Mouse (Mus musculus): Measurements from ENCODE around the gene Armc3. TPM values are rescaled to one million over a fixed set of nuclear protein-coding genes. Genes with fewer than 3 reads are reported as not detected.

Gene Armc3
- polyA plus RNA-seq, 1 experiment: 0.08 TPM

DNA sequence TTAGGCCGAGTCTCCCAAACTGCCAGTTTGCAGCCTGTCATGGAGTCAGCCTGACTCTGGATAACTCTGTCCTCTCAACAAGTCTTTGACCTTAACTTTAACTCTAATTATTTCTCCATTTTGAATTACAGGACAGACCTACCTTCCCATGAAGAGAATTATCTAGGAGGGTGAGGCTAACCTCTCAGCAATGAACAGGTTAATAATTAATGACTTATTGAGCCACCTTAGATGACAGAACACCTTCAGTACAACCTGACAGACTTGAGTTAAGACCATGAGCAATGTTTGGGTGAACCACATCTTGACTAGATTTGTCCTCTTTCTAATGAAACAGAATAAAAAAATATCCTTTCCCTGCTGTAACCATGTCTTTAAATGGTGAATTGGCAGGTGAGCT lies 127.3 kb downstream of the Armc3 start:
- no peaks in the 10 kb centered on the region for H3K36me3 ChIP-seq (ENCODE audit: control insufficient read depth, insufficient read depth, low read length)
- TF ChIP-seq POLR2A (IDR thresholded peaks at IDR 0.05; ENCODE audit: low read depth, low read length) (no peak), CTCF (conservative IDR thresholded peaks at IDR 0.05; ENCODE audit: insufficient read depth, insufficient read length, low read depth, low read length) (no peak)
- DNase-seq: no peak
- no peaks in the 10 kb centered on the region for H3K4me1 ChIP-seq (ENCODE audit: control insufficient read depth, insufficient read depth, low read length)
- H3K27me3 ChIP-seq (replicated peaks; ENCODE audit: control insufficient read depth, insufficient read depth, low read length): no peaks in the 10 kb centered on the region
- H3K4me3 ChIP-seq (ENCODE audit: insufficient read depth, low read depth, low read length): no peak overlapping the region
- 78% methylated on average over 1 of the region's 1 CpGs for WGBS
- no peak overlapping the region for H3K27ac ChIP-seq (ENCODE audit: insufficient read depth, low read depth, low read length)

DNA sequence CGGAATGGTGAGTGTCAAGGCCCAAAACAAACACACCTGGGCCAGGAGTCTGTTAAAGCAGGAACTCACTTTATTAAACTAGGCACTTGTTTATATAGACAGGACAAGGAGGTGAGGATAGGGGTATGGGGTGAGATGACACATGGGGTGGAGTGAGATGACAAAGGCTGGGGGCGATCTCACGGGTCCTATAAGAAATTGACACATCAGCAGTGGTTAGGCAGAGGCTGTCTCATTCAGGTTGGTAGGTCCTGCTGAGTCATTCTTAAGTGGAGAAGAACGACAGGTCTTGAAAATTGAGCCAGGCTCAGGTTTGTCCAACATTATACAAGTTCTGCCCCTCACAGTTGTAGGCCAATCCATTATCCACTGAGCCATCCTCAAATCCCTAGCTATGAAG lies 128.7 kb downstream of the Armc3 start:
- H3K4me1 ChIP-seq (ENCODE audit: control insufficient read depth, insufficient read depth, low read length): no peaks in the 10 kb centered on the region
- no peaks in the 10 kb centered on the region for H3K36me3 ChIP-seq (ENCODE audit: control insufficient read depth, insufficient read depth, low read length)
- no peak for TF ChIP-seq CTCF (conservative IDR thresholded peaks at IDR 0.05; ENCODE audit: insufficient read depth, insufficient read length, low read depth, low read length)
- TF ChIP-seq POLR2A (IDR thresholded peaks at IDR 0.05; ENCODE audit: low read depth, low read length): no peak
- H3K4me3 ChIP-seq (ENCODE audit: insufficient read depth, low read depth, low read length): no peak overlapping the region
- 86% methylated on average over 4 of the region's 4 CpGs for WGBS
- DNase-seq: no peak
- no peaks in the 10 kb centered on the region for H3K27me3 ChIP-seq (replicated peaks; ENCODE audit: control insufficient read depth, insufficient read depth, low read length)
- no peak overlapping the region for H3K27ac ChIP-seq (ENCODE audit: insufficient read depth, low read depth, low read length)

DNA sequence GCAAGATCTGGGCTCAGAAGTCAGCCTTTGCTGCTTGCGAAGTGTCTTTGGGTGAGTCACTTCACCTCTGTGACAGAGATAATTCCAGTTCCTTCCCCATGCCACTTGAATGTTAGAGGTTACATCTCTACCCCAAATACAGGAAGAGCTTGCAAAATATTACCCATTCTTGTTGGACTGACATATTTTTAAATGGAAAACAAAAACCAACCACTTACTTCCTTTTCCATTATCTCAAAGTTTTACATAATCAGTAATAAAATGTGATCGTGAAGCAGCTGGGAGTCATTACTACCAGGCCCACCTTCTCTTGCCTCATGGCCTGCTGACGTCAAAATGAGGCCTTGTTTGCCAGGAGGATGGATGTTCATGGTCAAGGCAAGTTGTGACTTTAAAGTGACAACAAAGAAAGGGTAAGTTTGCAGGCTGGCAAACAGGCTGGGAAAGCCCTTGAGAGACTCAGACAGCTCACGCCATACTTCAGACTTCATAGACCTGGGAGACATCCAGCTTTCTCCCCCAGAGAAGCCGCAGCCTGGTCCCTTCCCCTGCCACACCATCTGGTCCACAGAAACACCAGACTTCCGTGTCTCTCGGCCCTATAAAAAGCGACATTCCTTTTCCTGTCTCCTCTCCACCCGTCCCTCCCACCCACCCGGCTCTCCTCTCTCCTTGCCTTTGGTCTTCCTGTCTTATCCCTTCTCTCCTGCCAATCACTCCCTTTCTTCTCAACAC lies 145.0 kb downstream of the Armc3 start:
- DNase-seq: peak; percentile 11

DNA sequence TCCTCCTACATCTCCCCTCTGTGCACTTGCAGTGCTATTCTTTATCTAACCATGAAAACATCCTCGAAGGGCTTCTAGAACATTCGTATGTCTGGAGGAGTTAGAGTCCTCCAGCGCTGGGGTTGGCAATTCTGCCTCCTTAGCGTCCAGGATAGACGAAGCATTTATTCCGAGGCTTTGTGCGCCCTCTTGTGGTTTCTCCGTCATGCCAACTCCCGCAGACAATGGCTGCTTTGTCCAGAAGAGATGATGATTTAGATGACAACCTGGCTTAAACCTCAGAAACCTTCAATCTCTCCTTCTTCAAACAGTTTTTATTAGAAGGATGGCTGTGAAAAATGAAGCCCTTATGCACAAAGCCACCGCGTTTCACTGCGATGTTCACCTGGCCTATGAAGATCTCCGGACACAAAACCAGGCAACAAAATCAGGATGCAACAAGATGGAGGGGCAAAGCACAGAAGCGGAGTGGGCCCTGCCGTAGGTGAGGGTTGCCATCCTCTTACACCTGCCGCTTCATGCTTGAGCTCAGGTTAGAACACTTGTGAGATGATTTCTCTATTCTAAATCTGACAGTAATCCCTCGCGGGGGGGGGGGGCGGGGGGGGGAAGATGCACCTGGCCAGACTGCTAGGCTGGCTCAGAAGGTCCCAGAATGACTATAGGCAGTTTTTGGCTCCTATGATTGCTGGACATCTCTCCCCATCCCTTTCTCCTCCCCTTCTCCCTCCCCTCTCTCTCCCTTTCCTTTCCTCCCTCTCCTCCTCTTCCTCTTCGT lies 145.7 kb downstream of the Armc3 start:
- H3K36me3 ChIP-seq (ENCODE audit: control insufficient read depth, insufficient read depth, low read length): no peaks in the 10 kb centered on the region
- H3K27me3 ChIP-seq (replicated peaks; ENCODE audit: control insufficient read depth, insufficient read depth, low read length): no peaks in the 10 kb centered on the region
- no peaks in the 10 kb centered on the region for H3K4me1 ChIP-seq (ENCODE audit: control insufficient read depth, insufficient read depth, low read length)
- TF ChIP-seq POLR2A (IDR thresholded peaks at IDR 0.05; ENCODE audit: low read depth, low read length) (no peak), CTCF (conservative IDR thresholded peaks at IDR 0.05; ENCODE audit: insufficient read depth, insufficient read length, low read depth, low read length) (peak; percentile 90)
- peak; percentile 88 for DNase-seq
- H3K27ac ChIP-seq (ENCODE audit: insufficient read depth, low read depth, low read length): no peak overlapping the region
- WGBS: 25% methylated on average over 20 of the region's 20 CpGs
- H3K4me3 ChIP-seq (ENCODE audit: insufficient read depth, low read depth, low read length): peak overlapping the region; percentile 2; the same call in 1 of the 2 replicates

More for the DNA sequence above, 145.0 kb downstream of the Armc3 start:
- H3K27me3 ChIP-seq (replicated peaks; ENCODE audit: control insufficient read depth, insufficient read depth, low read length): no peaks in the 10 kb centered on the region
- WGBS: 33% methylated on average over 10 of the region's 10 CpGs
- H3K27ac ChIP-seq (ENCODE audit: insufficient read depth, low read depth, low read length): no peak overlapping the region
- H3K36me3 ChIP-seq (ENCODE audit: control insufficient read depth, insufficient read depth, low read length): no peaks in the 10 kb centered on the region
- no peak for TF ChIP-seq POLR2A (IDR thresholded peaks at IDR 0.05; ENCODE audit: low read depth, low read length)
- TF ChIP-seq CTCF (conservative IDR thresholded peaks at IDR 0.05; ENCODE audit: insufficient read depth, insufficient read length, low read depth, low read length): no peak
- H3K4me3 ChIP-seq (ENCODE audit: insufficient read depth, low read depth, low read length): peak overlapping the region; percentile 2; the same call in 1 of the 2 replicates
- no peaks in the 10 kb centered on the region for H3K4me1 ChIP-seq (ENCODE audit: control insufficient read depth, insufficient read depth, low read length)

DNA sequence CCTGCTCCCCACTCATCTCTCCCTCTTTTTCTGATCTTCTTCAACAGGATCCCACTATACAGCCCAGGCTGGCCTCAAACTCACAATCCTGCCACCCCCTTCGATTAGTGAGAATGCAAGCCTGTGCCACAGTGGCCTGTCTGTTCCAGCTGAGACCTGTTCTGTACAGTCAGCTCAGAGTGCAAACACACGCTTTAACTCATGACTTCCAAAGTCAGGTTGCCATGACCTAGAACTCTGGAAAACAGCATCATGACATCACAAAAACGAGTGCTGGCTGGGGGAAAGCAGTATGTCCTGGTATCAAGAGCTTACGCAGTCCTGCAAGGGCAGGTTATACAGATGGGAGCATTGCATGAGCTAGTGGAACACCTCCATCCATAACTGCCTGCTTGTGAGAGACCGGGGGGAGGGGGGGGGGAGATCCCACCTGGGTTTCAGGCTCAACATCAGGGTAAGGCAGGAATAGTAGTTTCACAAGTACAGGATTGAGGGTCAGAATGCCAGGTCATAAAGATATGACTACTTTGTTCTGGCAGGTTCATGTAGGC lies 146.4 kb downstream of the Armc3 start:
- TF ChIP-seq POLR2A (IDR thresholded peaks at IDR 0.05; ENCODE audit: low read depth, low read length): no peak
- no peak for TF ChIP-seq CTCF (conservative IDR thresholded peaks at IDR 0.05; ENCODE audit: insufficient read depth, insufficient read length, low read depth, low read length)
- H3K36me3 ChIP-seq (ENCODE audit: control insufficient read depth, insufficient read depth, low read length): no peaks in the 10 kb centered on the region
- no peak overlapping the region for H3K4me3 ChIP-seq (ENCODE audit: insufficient read depth, low read depth, low read length)
- H3K27me3 ChIP-seq (replicated peaks; ENCODE audit: control insufficient read depth, insufficient read depth, low read length): no peaks in the 10 kb centered on the region
- no peak for DNase-seq
- WGBS: 62% methylated on average over 5 of the region's 5 CpGs
- H3K27ac ChIP-seq (ENCODE audit: insufficient read depth, low read depth, low read length): no peak overlapping the region
- no peaks in the 10 kb centered on the region for H3K4me1 ChIP-seq (ENCODE audit: control insufficient read depth, insufficient read depth, low read length)

DNA sequence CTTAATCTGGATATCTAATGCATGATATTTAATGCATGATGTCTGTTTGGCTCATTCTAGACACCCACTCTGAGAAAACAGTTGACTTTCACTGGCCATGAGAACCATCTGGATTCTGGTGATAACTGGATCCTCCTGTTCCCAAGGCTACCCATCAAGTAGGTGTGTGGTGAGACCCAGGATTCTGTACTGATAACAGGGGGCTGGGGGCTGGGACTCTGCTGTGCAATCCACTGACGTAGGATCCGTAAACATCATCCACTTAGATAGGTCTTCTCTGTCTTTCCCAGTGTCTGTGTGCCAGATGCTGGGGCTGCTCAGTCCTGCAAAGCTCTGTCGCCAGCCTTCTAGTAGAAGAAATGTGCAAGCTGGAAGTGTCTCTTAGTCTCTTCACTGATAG lies 149.4 kb downstream of the Armc3 start:
- Histone ChIP-seq H3K36me3 (ENCODE audit: control insufficient read depth, insufficient read depth, low read length) (no peaks in the 10 kb centered on the region), H3K4me1 (ENCODE audit: control insufficient read depth, insufficient read depth, low read length) (no peaks in the 10 kb centered on the region), H3K4me3 (ENCODE audit: insufficient read depth, low read depth, low read length) (no peak overlapping the region), H3K27me3 (replicated peaks; ENCODE audit: control insufficient read depth, insufficient read depth, low read length) (no peaks in the 10 kb centered on the region), H3K27ac (ENCODE audit: insufficient read depth, low read depth, low read length) (no peak overlapping the region)
- WGBS: 94% methylated on average over 3 of the region's 3 CpGs
- TF ChIP-seq CTCF (conservative IDR thresholded peaks at IDR 0.05; ENCODE audit: insufficient read depth, insufficient read length, low read depth, low read length) (no peak), POLR2A (IDR thresholded peaks at IDR 0.05; ENCODE audit: low read depth, low read length) (no peak)
- DNase-seq: no peak

DNA sequence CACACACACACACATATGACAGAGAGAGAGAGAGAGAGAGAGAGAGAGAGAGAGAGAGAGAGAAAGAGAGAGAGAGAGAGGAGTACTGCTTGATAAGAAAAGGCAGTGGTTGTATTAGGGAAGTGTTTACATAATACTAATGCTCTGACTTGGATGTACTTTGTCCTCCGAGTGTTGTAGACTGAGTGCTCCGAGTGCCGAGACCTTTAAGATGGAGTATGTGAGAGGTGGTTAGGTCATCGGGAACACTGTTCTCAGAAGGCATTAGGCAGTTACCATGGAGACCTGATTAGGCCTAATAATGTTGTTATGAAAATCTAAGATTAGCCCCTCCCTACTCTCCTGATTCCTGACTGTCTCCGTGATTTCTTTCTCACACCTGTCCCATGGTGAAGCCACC lies 151.1 kb downstream of the Armc3 start:
- no peak for TF ChIP-seq POLR2A (IDR thresholded peaks at IDR 0.05; ENCODE audit: low read depth, low read length)
- no peak for TF ChIP-seq CTCF (conservative IDR thresholded peaks at IDR 0.05; ENCODE audit: insufficient read depth, insufficient read length, low read depth, low read length)
- no peak for DNase-seq

More for the DNA sequence above, 151.1 kb downstream of the Armc3 start:
- Histone ChIP-seq H3K36me3 (ENCODE audit: control insufficient read depth, insufficient read depth, low read length) (no peaks in the 10 kb centered on the region), H3K4me1 (ENCODE audit: control insufficient read depth, insufficient read depth, low read length) (no peaks in the 10 kb centered on the region), H3K27me3 (replicated peaks; ENCODE audit: control insufficient read depth, insufficient read depth, low read length) (no peaks in the 10 kb centered on the region), H3K4me3 (ENCODE audit: insufficient read depth, low read depth, low read length) (no peak overlapping the region), H3K27ac (ENCODE audit: insufficient read depth, low read depth, low read length) (no peak overlapping the region)
- WGBS: 86% methylated on average over 5 of the region's 5 CpGs
